Mouse (Mus musculus) cerebellum, adult 2 months (tissue): ENCODE measurements around the gene Best1.

Source experiments
- CTCF ChIP-seq: fragments of 200-500 bp; IDR thresholded peaks from 2 replicates; pipeline ENCODE4 v1.5.1; 2011; ENCODE audit warnings: low read depth, mild to moderate bottlenecking, control low read depth, low read length, moderate library complexity, borderline replicate concordance; ENCODE audit not compliant: insufficient read depth
- POLR2A ChIP-seq: fragments of 200-500 bp; IDR thresholded peaks from 2 replicates; pipeline ENCODE4 v1.6.1; 2011; ENCODE audit warnings: low read length, control low read depth, borderline replicate concordance; ENCODE audit not compliant: insufficient read depth

DNA sequence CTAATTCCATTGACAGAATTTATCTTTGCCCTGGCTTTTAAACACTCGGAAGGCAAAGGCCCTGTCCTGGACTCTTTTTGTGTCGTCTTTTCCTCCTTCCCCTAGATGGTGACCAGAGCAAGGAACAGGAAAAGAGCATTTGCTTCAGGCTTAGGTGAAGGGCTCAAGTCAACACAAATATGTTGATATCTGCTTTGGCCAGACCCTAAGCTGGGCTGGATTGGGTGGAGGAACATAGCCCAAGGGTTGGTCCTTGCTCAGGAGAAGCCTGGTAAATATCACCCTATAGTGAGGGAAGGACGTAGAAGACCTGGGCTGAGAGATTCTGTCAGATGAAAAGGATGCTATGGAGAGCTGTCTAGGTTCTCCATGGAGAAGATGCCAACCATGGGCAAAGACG lies 14.7 kb upstream of the Best1 start:
- no peak for TF ChIP-seq POLR2A
- no peak for TF ChIP-seq CTCF
